ENCODE assay signal across 24 mouse cellular contexts in genomic region chr8:106976436-106976835, GRCm38 (mm10).
"Had no signal": no experiment of that assay in that cellular context is flagged by ENCODE, and none has a peak within 500 bp of the region (broad histone marks: within the 10 kb centered on the region; RNA-seq: fewer than 3 reads in every experiment).

No protein-coding gene starts in this region.

- H3K4me2 ChIP-seq: heart, embryonic 12.5 days; hindbrain, embryonic 12.5 days; hindbrain, embryonic 14.5 days; limb, embryonic 13.5 days; limb, embryonic 15.5 days; liver, embryonic 12.5 days had no signal

- H3K4me3 ChIP-seq: gastrocnemius, adult 2 months; heart, embryonic 10.5 days; heart, embryonic 12.5 days; hindbrain, embryonic 10.5 days; hindbrain, embryonic 12.5 days; limb, embryonic 13.5 days; limb, embryonic 15.5 days; liver, embryonic 12.5 days had no signal

- H3K27me3 ChIP-seq: heart, embryonic 12.5 days; hindbrain, embryonic 12.5 days; limb, embryonic 13.5 days; limb, embryonic 15.5 days; liver, embryonic 12.5 days had no signal

- H3K36me3 ChIP-seq: heart, embryonic 10.5 days; hindbrain, embryonic 12.5 days; limb, embryonic 13.5 days had no signal

- H3K9ac ChIP-seq: heart, embryonic 12.5 days; hindbrain, embryonic 12.5 days; hindbrain, embryonic 14.5 days; limb, embryonic 13.5 days; limb, embryonic 15.5 days; liver, embryonic 12.5 days; liver, embryonic 14.5 days had no signal

- DNase-seq: gastrocnemius, adult 2 months; gastrocnemius, postnatal 10 days; gastrocnemius, postnatal 25 days; heart, adult 18-20 months; heart, postnatal 10 days; heart, postnatal 4 days; kidney, adult 11 months; kidney, postnatal 14 days; layer of hippocampus, adult 9-11 months; layer of hippocampus, postnatal 36 days; left cerebral cortex, postnatal 4 days; lung, adult 18-20 months had no signal

- H3K4me1 ChIP-seq: liver, embryonic 12.5 days had no signal

- ATAC-seq: hindbrain, embryonic 16.5 days; inflammation-experienced regulatory T-cells, adult 6 months; liver, embryonic 12.5 days had no signal

- H3K27ac ChIP-seq: gastrocnemius, adult 2 months; heart, embryonic 10.5 days; hindbrain, embryonic 10.5 days; hindbrain, embryonic 12.5 days; hindbrain, embryonic 14.5 days; kidney, postnatal 0 days; limb, embryonic 13.5 days; limb, embryonic 15.5 days; liver, embryonic 12.5 days; liver, embryonic 14.5 days had no signal

- H3K9me3 ChIP-seq: heart, embryonic 10.5 days; heart, embryonic 12.5 days; hindbrain, embryonic 10.5 days; hindbrain, embryonic 12.5 days; limb, embryonic 13.5 days; limb, embryonic 15.5 days; liver, embryonic 12.5 days had no signal
